21 mouse cellular contexts compared by ENCODE assay signal in genomic region chr9:58669071-58669470, GRCm38 (mm10).
A peak's percentile ranks its signal among the peaks of the same experiment; 100 is the strongest.
DNase-seq lines count a peak whose midpoint lies in the region; ATAC-seq lines count a peak whose summit lies in the region.
"Had no signal": no experiment of that assay in that cellular context is flagged by ENCODE, and none has a peak within 500 bp of the region (broad histone marks: within the 10 kb centered on the region; RNA-seq: fewer than 3 reads in every experiment).

No protein-coding gene starts in this region.

- H3K36me3 ChIP-seq in heart, embryonic 10.5 days, result peaks cover 14% of the 10 kb centered on the region
- H3K36me3 ChIP-seq in liver, embryonic 12.5 days, result peaks cover 36% of the 10 kb centered on the region
- H3K36me3 ChIP-seq in kidney, embryonic 15.5 days, result peaks cover 11% of the 10 kb centered on the region; the same call in 1 of the 2 replicates
- H3K36me3 ChIP-seq: midbrain, embryonic 12.5 days had no signal

- no peak overlapping the region for H3K4me3 ChIP-seq in heart, embryonic 10.5 days
- no peak overlapping the region for H3K4me3 ChIP-seq in liver, embryonic 12.5 days
- H3K4me3 ChIP-seq in kidney, embryonic 15.5 days (replicated peaks), result no peak overlapping the region
- H3K4me3 ChIP-seq: limb, embryonic 13.5 days; midbrain, embryonic 12.5 days; neural tube, embryonic 13.5 days had no signal

- intact Hi-C loops in heart, postnatal 10 days (cut with DNase I), result no loop called here
- intact Hi-C loops in left cerebral cortex, postnatal 10 days (cut with DNase I), result no loop called here

- H3K27me3 ChIP-seq in heart, embryonic 10.5 days (ENCODE audit: insufficient read depth, poor library complexity, severe bottlenecking), result no peaks in the 10 kb centered on the region
- H3K27me3 ChIP-seq in liver, embryonic 12.5 days (replicated peaks), result no peaks in the 10 kb centered on the region; the same call in 1 of the 2 replicates
- no peaks in the 10 kb centered on the region for H3K27me3 ChIP-seq in kidney, embryonic 15.5 days
- H3K27me3 ChIP-seq: limb, embryonic 13.5 days; midbrain, embryonic 12.5 days; neural tube, embryonic 13.5 days; Patski had no signal

- peaks cover 22% of the 10 kb centered on the region for H3K4me1 ChIP-seq in heart, embryonic 10.5 days
- H3K4me1 ChIP-seq in liver, embryonic 12.5 days, result peaks cover 24% of the 10 kb centered on the region
- H3K4me1 ChIP-seq in kidney, embryonic 15.5 days, result 0 out of 2 replicates have a peak, but pooled peaks cover 10% of the 10 kb centered on the region
- H3K4me1 ChIP-seq: midbrain, embryonic 12.5 days; neural tube, embryonic 13.5 days had no signal

- ATAC-seq in liver, embryonic 12.5 days, result no peak
- no peak for ATAC-seq in kidney, embryonic 15.5 days (replicated peaks; ENCODE audit: low FRiP score)
- ATAC-seq: forebrain, embryonic 14.5 days; hindbrain, postnatal 0 days; intestine, postnatal 0 days; liver, postnatal 0 days; Patski had no signal

- WGBS in heart, embryonic 10.5 days, result 56% methylated on average over 3 of the region's 3 CpGs
- WGBS in liver, embryonic 12.5 days (ENCODE audit: insufficient replicate concordance), result 76% methylated on average over 3 of the region's 3 CpGs
- 67% methylated on average over 3 of the region's 3 CpGs for WGBS in kidney, embryonic 15.5 days

- no peak overlapping the region for H3K4me2 ChIP-seq in liver, embryonic 12.5 days
- H3K4me2 ChIP-seq in kidney, embryonic 15.5 days, result no peak overlapping the region
- H3K4me2 ChIP-seq: limb, embryonic 13.5 days; midbrain, embryonic 12.5 days; neural tube, embryonic 13.5 days had no signal

- H3K9me3 ChIP-seq in heart, embryonic 10.5 days, result no peaks in the 10 kb centered on the region
- H3K9me3 ChIP-seq in liver, embryonic 12.5 days (replicated peaks), result no peaks in the 10 kb centered on the region
- no peaks in the 10 kb centered on the region for H3K9me3 ChIP-seq in kidney, embryonic 15.5 days (replicated peaks)
- H3K9me3 ChIP-seq: limb, embryonic 13.5 days; midbrain, embryonic 12.5 days; neural tube, embryonic 13.5 days had no signal

- no peak overlapping the region for H3K9ac ChIP-seq in liver, embryonic 12.5 days
- no peak overlapping the region for H3K9ac ChIP-seq in kidney, embryonic 15.5 days
- H3K9ac ChIP-seq: limb, embryonic 13.5 days; liver, postnatal 0 days; midbrain, embryonic 12.5 days; neural tube, embryonic 13.5 days had no signal

- H3K27ac ChIP-seq in heart, embryonic 10.5 days, result peak overlapping the region; percentile 42; the same call in 1 of the 2 replicates
- H3K27ac ChIP-seq in liver, embryonic 12.5 days, result 0 out of 2 replicates have a peak overlapping the region, but pooled peaks have one; percentile 0
- no peak overlapping the region for H3K27ac ChIP-seq in kidney, embryonic 15.5 days
- H3K27ac ChIP-seq: hindbrain, postnatal 0 days; limb, embryonic 13.5 days; midbrain, embryonic 12.5 days; neural tube, embryonic 13.5 days; stomach, postnatal 0 days had no signal

- no peak for DNase-seq in heart, embryonic 10.5 days (ENCODE audit: low spot score)
- DNase-seq in heart, postnatal 10 days, result no peak
- DNase-seq in liver, result no peak
- peak; percentile 28 for DNase-seq in adrenal gland, postnatal 25 days
- DNase-seq in left cerebral cortex, postnatal 10 days (ENCODE audit: extremely low spot score in 1 of 2, low spot score in 2 of 2), result no peak
- DNase-seq: cerebellum, adult 11-12 months; gastrocnemius, postnatal 25 days; heart, postnatal 4 days; liver, postnatal 0 days; lung, postnatal 10 days; right cerebral cortex, adult 18-20 months had no signal
